Mouse (Mus musculus): Measurements from ENCODE around the gene Calml4. TPM values are rescaled to one million over a fixed set of nuclear protein-coding genes. Genes with fewer than 3 reads are reported as not detected.
"Not testable (repeated sequence)": the region's sequence is repeated elsewhere in the genome, so short reads cannot be mapped to it uniquely, and the experiment has no call there.

The Calml4 gene
- total and polyA plus RNA-seq, 2 experiments: 1.8 to 3.4 TPM

GRCm38 (mm10) chr9:62814751-62815150, 43.1 kb upstream of the Calml4 start:
- H3K36me3 ChIP-seq (ENCODE audit: control insufficient read depth, insufficient read depth, low read length): no peaks in the 10 kb centered on the region
- TF ChIP-seq CTCF (IDR thresholded peaks at IDR 0.05; ENCODE audit: low read depth, low read length): no peak
- TF ChIP-seq POLR2A (IDR thresholded peaks at IDR 0.05; ENCODE audit: extremely low read depth, insufficient read depth, low read length): no peak
- H3K4me1 ChIP-seq (ENCODE audit: control insufficient read depth, insufficient read depth, low read length): peaks cover 8% of the 10 kb centered on the region
- 30% methylated on average over 2 of the region's 2 CpGs for WGBS
- H3K9ac ChIP-seq (ENCODE audit: low read depth, low read length): no peak overlapping the region
- H3K27ac ChIP-seq (replicated peaks; ENCODE audit: insufficient read depth, low read depth, low read length): no peak overlapping the region
- H3K79me2 ChIP-seq (ENCODE audit: control insufficient read depth, insufficient read depth, low read length): peaks cover 11% of the 10 kb centered on the region
- H3K27me3 ChIP-seq (ENCODE audit: control insufficient read depth, insufficient read depth, low read length): no peaks in the 10 kb centered on the region
- H3K4me3 ChIP-seq (ENCODE audit: insufficient read depth, low read depth, low read length): no peak overlapping the region
- peak; percentile 58 for DNase-seq (ENCODE audit: extremely low read depth, low read depth, low spot score)

GRCm38 (mm10) chr9:62816323-62817098, 41.4 kb upstream of the Calml4 start:
- no peak for DNase-seq (ENCODE audit: extremely low read depth, low read depth, low spot score)
- TF ChIP-seq CTCF (IDR thresholded peaks at IDR 0.05; ENCODE audit: low read depth, low read length) (no peak), POLR2A (IDR thresholded peaks at IDR 0.05; ENCODE audit: extremely low read depth, insufficient read depth, low read length) (no peak)
- H3K4me3 ChIP-seq (ENCODE audit: insufficient read depth, low read depth, low read length): no peak overlapping the region
- H3K79me2 ChIP-seq (ENCODE audit: control insufficient read depth, insufficient read depth, low read length): no peaks in the 10 kb centered on the region
- 90% methylated on average over 9 of the region's 9 CpGs for WGBS
- H3K27ac ChIP-seq (replicated peaks; ENCODE audit: insufficient read depth, low read depth, low read length): no peak overlapping the region
- no peaks in the 10 kb centered on the region for H3K27me3 ChIP-seq (ENCODE audit: control insufficient read depth, insufficient read depth, low read length)
- H3K9ac ChIP-seq (ENCODE audit: low read depth, low read length): no peak overlapping the region
- peaks cover 6% of the 10 kb centered on the region; the same call in 1 of the 2 replicates for H3K4me1 ChIP-seq (ENCODE audit: control insufficient read depth, insufficient read depth, low read length)
- no peaks in the 10 kb centered on the region for H3K36me3 ChIP-seq (ENCODE audit: control insufficient read depth, insufficient read depth, low read length)

GRCm38 (mm10) chr9:62817099-62817571, 40.7 kb upstream of the Calml4 start:
- peaks cover 6% of the 10 kb centered on the region; the same call in 1 of the 2 replicates for H3K4me1 ChIP-seq (ENCODE audit: control insufficient read depth, insufficient read depth, low read length)
- WGBS: 78% methylated on average over 12 of the region's 12 CpGs
- no peak for TF ChIP-seq POLR2A (IDR thresholded peaks at IDR 0.05; ENCODE audit: extremely low read depth, insufficient read depth, low read length)
- no peak for TF ChIP-seq CTCF (IDR thresholded peaks at IDR 0.05; ENCODE audit: low read depth, low read length)
- H3K36me3 ChIP-seq (ENCODE audit: control insufficient read depth, insufficient read depth, low read length): no peaks in the 10 kb centered on the region
- H3K4me3 ChIP-seq (ENCODE audit: insufficient read depth, low read depth, low read length): no peak overlapping the region
- H3K9ac ChIP-seq (ENCODE audit: low read depth, low read length): no peak overlapping the region
- DNase-seq (ENCODE audit: extremely low read depth, low read depth, low spot score): no peak
- H3K27ac ChIP-seq (replicated peaks; ENCODE audit: insufficient read depth, low read depth, low read length): no peak overlapping the region
- H3K27me3 ChIP-seq (ENCODE audit: control insufficient read depth, insufficient read depth, low read length): no peaks in the 10 kb centered on the region
- H3K79me2 ChIP-seq (ENCODE audit: control insufficient read depth, insufficient read depth, low read length): no peaks in the 10 kb centered on the region

- WGBS: 46% methylated on average over 4 of the region's 4 CpGs
- H3K27ac ChIP-seq (replicated peaks; ENCODE audit: insufficient read depth, low read depth, low read length): no peak overlapping the region
- peaks cover 6% of the 10 kb centered on the region; the same call in 1 of the 2 replicates for H3K4me1 ChIP-seq (ENCODE audit: control insufficient read depth, insufficient read depth, low read length)
- H3K79me2 ChIP-seq (ENCODE audit: control insufficient read depth, insufficient read depth, low read length): no peaks in the 10 kb centered on the region
- peak; percentile 56 for DNase-seq (ENCODE audit: extremely low read depth, low read depth, low spot score)
- no peaks in the 10 kb centered on the region for H3K36me3 ChIP-seq (ENCODE audit: control insufficient read depth, insufficient read depth, low read length)
- H3K27me3 ChIP-seq (ENCODE audit: control insufficient read depth, insufficient read depth, low read length): no peaks in the 10 kb centered on the region
- no peak overlapping the region for H3K4me3 ChIP-seq (ENCODE audit: insufficient read depth, low read depth, low read length)
- no peak overlapping the region for H3K9ac ChIP-seq (ENCODE audit: low read depth, low read length)
- TF ChIP-seq POLR2A (IDR thresholded peaks at IDR 0.05; ENCODE audit: extremely low read depth, insufficient read depth, low read length): no peak
- TF ChIP-seq CTCF (IDR thresholded peaks at IDR 0.05; ENCODE audit: low read depth, low read length): no peak
Observed at GRCm38 (mm10) chr9:62817828-62818614, 39.9 kb upstream of the Calml4 start.

- Histone ChIP-seq H3K27me3 (ENCODE audit: control insufficient read depth, insufficient read depth, low read length) (no peaks in the 10 kb centered on the region), H3K27ac (replicated peaks; ENCODE audit: insufficient read depth, low read depth, low read length) (no peak overlapping the region), H3K79me2 (ENCODE audit: control insufficient read depth, insufficient read depth, low read length) (no peaks in the 10 kb centered on the region), H3K9ac (ENCODE audit: low read depth, low read length) (no peak overlapping the region), H3K36me3 (ENCODE audit: control insufficient read depth, insufficient read depth, low read length) (no peaks in the 10 kb centered on the region), H3K4me1 (ENCODE audit: control insufficient read depth, insufficient read depth, low read length) (peaks cover 6% of the 10 kb centered on the region; the same call in 1 of the 2 replicates), H3K4me3 (ENCODE audit: insufficient read depth, low read depth, low read length) (no peak overlapping the region)
- no peak for DNase-seq (ENCODE audit: extremely low read depth, low read depth, low spot score)
- no peak for TF ChIP-seq POLR2A (IDR thresholded peaks at IDR 0.05; ENCODE audit: extremely low read depth, insufficient read depth, low read length)
- no peak for TF ChIP-seq CTCF (IDR thresholded peaks at IDR 0.05; ENCODE audit: low read depth, low read length)
- 92% methylated on average over 3 of the region's 3 CpGs for WGBS
Observed at GRCm38 (mm10) chr9:62819494-62819893, 38.4 kb upstream of the Calml4 start.

GRCm38 (mm10) chr9:62819910-62820309, 38.0 kb upstream of the Calml4 start:
- not testable (repeated sequence) for H3K27ac ChIP-seq (replicated peaks; ENCODE audit: insufficient read depth, low read depth, low read length); H3K79me2 ChIP-seq (ENCODE audit: control insufficient read depth, insufficient read depth, low read length); H3K36me3 ChIP-seq (ENCODE audit: control insufficient read depth, insufficient read depth, low read length); H3K4me3 ChIP-seq (ENCODE audit: insufficient read depth, low read depth, low read length); H3K4me1 ChIP-seq (ENCODE audit: control insufficient read depth, insufficient read depth, low read length); DNase-seq (ENCODE audit: extremely low read depth, low read depth, low spot score); H3K27me3 ChIP-seq (ENCODE audit: control insufficient read depth, insufficient read depth, low read length); H3K9ac ChIP-seq (ENCODE audit: low read depth, low read length)
- WGBS: 84% methylated on average over 6 of the region's 6 CpGs

All from liver, adult 2 months (tissue).